ENCODE assay signal across 15 mouse cellular contexts in genomic region chr8:111619936-111620335, GRCm38 (mm10). TPM values are rescaled to one million over a fixed set of nuclear protein-coding genes. Genes with fewer than 3 reads are reported as not detected.
DNase-seq lines count a peak whose midpoint lies in the region; ATAC-seq lines count a peak whose summit lies in the region.
"Had no signal": no experiment of that assay in that cellular context is flagged by ENCODE, and none has a peak within 500 bp of the region (broad histone marks: within the 10 kb centered on the region; RNA-seq: fewer than 3 reads in every experiment).

No protein-coding gene starts in this region.

- ATAC-seq in embryonic facial prominence, embryonic 15.5 days (ENCODE audit: insufficient number of reproducible peaks, low FRiP score, low TSS enrichment, low read depth): peak; percentile 25; the same call in 1 of the 2 replicates
- no peak for ATAC-seq in midbrain, embryonic 14.5 days (ENCODE audit: low FRiP score, low TSS enrichment)
- ATAC-seq: forebrain, embryonic 14.5 days had no signal

- H3K4me2 ChIP-seq in embryonic facial prominence, embryonic 15.5 days (replicated peaks): no peak overlapping the region
- H3K4me2 ChIP-seq in midbrain, embryonic 14.5 days (ENCODE audit: low read length): no peak overlapping the region
- H3K4me2 ChIP-seq: liver, embryonic 11.5 days had no signal

- H3K27me3 ChIP-seq in heart, embryonic 10.5 days (ENCODE audit: insufficient read depth, poor library complexity, severe bottlenecking): no peaks in the 10 kb centered on the region
- H3K27me3 ChIP-seq in embryonic facial prominence, embryonic 15.5 days: no peaks in the 10 kb centered on the region
- H3K27me3 ChIP-seq in midbrain, embryonic 14.5 days (ENCODE audit: control insufficient read depth, insufficient read depth, low read length): no peaks in the 10 kb centered on the region

- no peak overlapping the region for H3K4me3 ChIP-seq in heart, embryonic 10.5 days
- no peak overlapping the region for H3K4me3 ChIP-seq in embryonic facial prominence, embryonic 15.5 days (replicated peaks)
- H3K4me3 ChIP-seq in midbrain, embryonic 14.5 days (replicated peaks; ENCODE audit: low read depth, low read length): no peak overlapping the region
- H3K4me3 ChIP-seq: hindbrain, embryonic 10.5 days; myocyte had no signal

- H3K36me3 ChIP-seq in heart, embryonic 10.5 days: peaks cover 26% of the 10 kb centered on the region
- H3K36me3 ChIP-seq in embryonic facial prominence, embryonic 15.5 days: peaks cover 20% of the 10 kb centered on the region; the same call in 1 of the 2 replicates
- H3K36me3 ChIP-seq in midbrain, embryonic 14.5 days (ENCODE audit: control insufficient read depth, insufficient read depth, low read length): peaks cover 43% of the 10 kb centered on the region

- 55% methylated on average over 1 of the region's 1 CpGs for WGBS in heart, embryonic 10.5 days
- WGBS in embryonic facial prominence, embryonic 15.5 days: 58% methylated on average over 1 of the region's 1 CpGs
- WGBS in midbrain, embryonic 14.5 days: 68% methylated on average over 1 of the region's 1 CpGs

- peaks cover 17% of the 10 kb centered on the region for H3K4me1 ChIP-seq in heart, embryonic 10.5 days
- H3K4me1 ChIP-seq in embryonic facial prominence, embryonic 15.5 days: peaks cover 32% of the 10 kb centered on the region
- H3K4me1 ChIP-seq in midbrain, embryonic 14.5 days (ENCODE audit: control insufficient read depth, insufficient read depth, low read length): 0 out of 2 replicates have a peak, but pooled peaks cover 6% of the 10 kb centered on the region

- H3K9me3 ChIP-seq in heart, embryonic 10.5 days: no peaks in the 10 kb centered on the region
- H3K9me3 ChIP-seq in embryonic facial prominence, embryonic 15.5 days (replicated peaks): no peaks in the 10 kb centered on the region
- H3K9me3 ChIP-seq in midbrain, embryonic 14.5 days (ENCODE audit: control insufficient read depth, low read length): no peaks in the 10 kb centered on the region
- H3K9me3 ChIP-seq: hindbrain, embryonic 10.5 days had no signal

- DNase-seq in heart, adult 11 months: peak; percentile 98
- no peak for DNase-seq in heart, embryonic 10.5 days (ENCODE audit: low spot score)
- DNase-seq in lung, postnatal 36 days: peak; percentile 45
- DNase-seq in lung, postnatal 14 days: no peak
- peak; percentile 44 to 59 for DNase-seq in heart, postnatal 36 days
- DNase-seq in right cerebral cortex, postnatal 10 days (ENCODE audit: low spot score in 2 of 2): no peak
- no peak for DNase-seq in midbrain, embryonic 14.5 days
- DNase-seq: cerebellum, adult 18-20 months; kidney, adult 8-10 months; thymus, postnatal 4 days had no signal

- intact Hi-C loops in heart, postnatal 36 days (cut with DNase I): loop anchor here (10.0 kb wide), 1 partner anchor 275 kb away; no protein-coding TSS in a partner anchor

- H3K27ac ChIP-seq in heart, embryonic 10.5 days: no peak overlapping the region
- H3K27ac ChIP-seq in embryonic facial prominence, embryonic 15.5 days (replicated peaks): peak overlapping the region; percentile 55
- H3K27ac ChIP-seq in midbrain, embryonic 14.5 days (replicated peaks; ENCODE audit: low read depth, low read length): no peak overlapping the region
- H3K27ac ChIP-seq: hindbrain, embryonic 10.5 days had no signal

- no peak overlapping the region for H3K9ac ChIP-seq in embryonic facial prominence, embryonic 15.5 days
- no peak overlapping the region for H3K9ac ChIP-seq in midbrain, embryonic 14.5 days (replicated peaks; ENCODE audit: low read length)

RNA-seq across cellular contexts. Expression of gene Ldhd, which starts 10.2 kb away (rescaled TPM):
- 0.30 and 0.43 TPM in 2 replicates for polyA plus RNA-seq in heart, embryonic 10.5 days (2016; fragmentation: Nextera tagmentation; extraction: Ambion mirVana)
- polyA plus RNA-seq in embryonic facial prominence, embryonic 15.5 days (2015; fragmentation: Nextera tagmentation; extraction: Ambion mirVana): 0.68 and 0.99 TPM in 2 replicates
- total RNA-seq in heart, postnatal 36 days (2021): 10 to 100 TPM; 36.7 to 43.6 TPM
- 0.45 and 0.69 TPM in 2 replicates for polyA plus RNA-seq in midbrain, embryonic 14.5 days (2014; fragmentation: Nextera tagmentation; extraction: Ambion mirVana)

RNA-seq across cellular contexts. Expression of gene Zfp1, which starts 23.3 kb away (rescaled TPM):
- 17.6 and 18.1 TPM in 2 replicates for polyA plus RNA-seq in heart, embryonic 10.5 days (2016; fragmentation: Nextera tagmentation; extraction: Ambion mirVana)
- polyA plus RNA-seq in embryonic facial prominence, embryonic 15.5 days (2015; fragmentation: Nextera tagmentation; extraction: Ambion mirVana): 22.3 and 25.9 TPM in 2 replicates
- 1 to 10 TPM; 8.1 to 8.4 TPM for total RNA-seq in heart, postnatal 36 days (2021)
- polyA plus RNA-seq in midbrain, embryonic 14.5 days (2014; fragmentation: Nextera tagmentation; extraction: Ambion mirVana): 27.3 and 33.8 TPM in 2 replicates

Comparison
In these comparisons a context has a peak if more than half of its experiments do, and no peak if none do; other contexts are left out.
1. DNase-seq: peak in heart, adult 11 months (single experiment), lung, postnatal 36 days (single experiment) and heart, postnatal 36 days (2 of 2); none in heart, embryonic 10.5 days (single experiment), lung, postnatal 14 days (single experiment), right cerebral cortex, postnatal 10 days (0 of 2) and midbrain, embryonic 14.5 days (single experiment).